Mouse (Mus musculus): Measurements from ENCODE around the gene Clk4. TPM values are rescaled to one million over a fixed set of nuclear protein-coding genes. Genes with fewer than 3 reads are reported as not detected.

Clk4 gene
- total RNA-seq, 2 experiments from 2014 or later: 40.5 to 45.4 TPM

- intact Hi-C loops (cut with DNase I): no loop called here
- no peak for DNase-seq
Measured at GRCm38 (mm10) chr11:51303981-51304553, 42.5 kb downstream of the Clk4 start.

- intact Hi-C loops (cut with DNase I): no loop called here
- no peak for DNase-seq
Measured at GRCm38 (mm10) chr11:51308306-51308705, 46.8 kb downstream of the Clk4 start.

GRCm38 (mm10) chr11:51311846-51312245 lies 50.3 kb downstream of the Clk4 start:
- intact Hi-C loops (cut with DNase I): no loop called here
- DNase-seq: no peak

- intact Hi-C loops (cut with DNase I): no loop called here
- no peak for DNase-seq
Measured at GRCm38 (mm10) chr11:51315991-51316810, 54.7 kb downstream of the Clk4 start.

- no peak for DNase-seq
- intact Hi-C loops (cut with DNase I): no loop called here
Measured at GRCm38 (mm10) chr11:51320609-51321008, 59.1 kb downstream of the Clk4 start.

GRCm38 (mm10) chr11:51326908-51327307 lies 65.4 kb downstream of the Clk4 start:
- intact Hi-C loops (cut with DNase I): loop anchor here (1.0 to 2.0 kb wide), 2 partner anchors 120 to 207 kb away; no protein-coding TSS in a partner anchor
- no peak for DNase-seq

- intact Hi-C loops (cut with DNase I): no loop called here
Measured at GRCm38 (mm10) chr11:51328387-51328942, 66.9 kb downstream of the Clk4 start.

GRCm38 (mm10) chr11:51329837-51330714 lies 68.5 kb downstream of the Clk4 start:
- DNase-seq: no peak
- intact Hi-C loops (cut with DNase I): no loop called here

More at GRCm38 (mm10) chr11:51328387-51328942, 66.9 kb downstream of the Clk4 start:
- no peak for DNase-seq

Other genes starting within 250 kb of the Clk4 start
- not detected for gene Olfr54, start 247.5 kb upstream of the Clk4 start, total RNA-seq (2021)
- not detected for gene Olfr1375, start 213.6 kb upstream of the Clk4 start, total RNA-seq (2021)
- gene Zfp354a, start 202.5 kb upstream of the Clk4 start, total RNA-seq (2021): 1 to 10 TPM; 1.4 to 1.8 TPM
- not detected for gene Gm12569, start 41.3 kb upstream of the Clk4 start, total RNA-seq (2021)
- under 1 TPM in 1 of 2 experiments, not detected in 1; 0.47 TPM for gene BC049762, start 1.3 kb downstream of the Clk4 start, total RNA-seq (2021)
- 1 to 10 TPM; 1.3 to 1.4 TPM for gene Col23a1, start 28.2 kb downstream of the Clk4 start, total RNA-seq (2021)

Measured in heart, postnatal 36 days (tissue).